9 mouse cellular contexts compared by ENCODE assay signal in genomic region chr10:59972534-59972933, GRCm38 (mm10). TPM values are rescaled to one million over a fixed set of nuclear protein-coding genes. Genes with fewer than 3 reads are reported as not detected.
A peak's percentile ranks its signal among the peaks of the same experiment; 100 is the strongest.
DNase-seq lines count a peak whose midpoint lies in the region; ATAC-seq and TF ChIP-seq lines count a peak whose summit lies in the region.
"Had no signal": no experiment of that assay in that cellular context is flagged by ENCODE, and none has a peak within 500 bp of the region (broad histone marks: within the 10 kb centered on the region; RNA-seq: fewer than 3 reads in every experiment).

No protein-coding gene starts in this region.

- 59% methylated on average over 2 of the region's 2 CpGs for WGBS in kidney, postnatal 0 days
- 73% methylated on average over 2 of the region's 2 CpGs for WGBS in stomach, embryonic 16.5 days
- 34% methylated on average over 2 of the region's 2 CpGs for WGBS in midbrain, embryonic 14.5 days

- no peak overlapping the region for H3K4me2 ChIP-seq in kidney, postnatal 0 days (ENCODE audit: low read length)
- no peak overlapping the region for H3K4me2 ChIP-seq in stomach, embryonic 16.5 days (ENCODE audit: low read depth, low read length)
- H3K4me2 ChIP-seq in midbrain, embryonic 14.5 days (ENCODE audit: low read length), result no peak overlapping the region

- H3K4me1 ChIP-seq in kidney, postnatal 0 days (replicated peaks; ENCODE audit: insufficient read depth, low read length), result peaks cover 26% of the 10 kb centered on the region; the same call in 1 of the 2 replicates
- peaks cover 29% of the 10 kb centered on the region for H3K4me1 ChIP-seq in stomach, embryonic 16.5 days (ENCODE audit: control insufficient read depth, insufficient read depth, low read length)
- peaks cover 19% of the 10 kb centered on the region for H3K4me1 ChIP-seq in midbrain, embryonic 14.5 days (ENCODE audit: control insufficient read depth, insufficient read depth, low read length)

- no peaks in the 10 kb centered on the region for H3K9me3 ChIP-seq in kidney, postnatal 0 days (replicated peaks; ENCODE audit: low read length)
- H3K9me3 ChIP-seq in stomach, embryonic 16.5 days (replicated peaks; ENCODE audit: control insufficient read depth, low read length), result no peaks in the 10 kb centered on the region
- H3K9me3 ChIP-seq in midbrain, embryonic 14.5 days (ENCODE audit: control insufficient read depth, low read length), result no peaks in the 10 kb centered on the region

- H3K27ac ChIP-seq in gastrocnemius, adult 2 months, result peak overlapping the region; percentile 100
- peak overlapping the region; percentile 84 for H3K27ac ChIP-seq in kidney, postnatal 0 days
- H3K27ac ChIP-seq in stomach, embryonic 16.5 days (ENCODE audit: low read length), result peak overlapping the region; percentile 57; the same call in 1 of the 2 replicates
- no peak overlapping the region for H3K27ac ChIP-seq in midbrain, embryonic 14.5 days (replicated peaks; ENCODE audit: low read depth, low read length)

- H3K4me3 ChIP-seq in gastrocnemius, adult 2 months, result no peak overlapping the region
- no peak overlapping the region for H3K4me3 ChIP-seq in kidney, postnatal 0 days (replicated peaks; ENCODE audit: low read depth, low read length)
- H3K4me3 ChIP-seq in stomach, embryonic 16.5 days (replicated peaks; ENCODE audit: low read length), result no peak overlapping the region
- no peak overlapping the region for H3K4me3 ChIP-seq in midbrain, embryonic 14.5 days (replicated peaks; ENCODE audit: low read depth, low read length)

- no peak for TF ChIP-seq CTCF in gastrocnemius, adult 2 months (IDR thresholded peaks at IDR 0.05)
- no peak for TF ChIP-seq CTCF in kidney, postnatal 0 days (IDR thresholded peaks at IDR 0.05; ENCODE audit: low read depth)

- intact Hi-C loops in gastrocnemius, adult 2 months (cut with DNase I), result no loop called here
- intact Hi-C loops in gastrocnemius, postnatal 36 days (cut with DNase I), result loop anchor here (2.0 kb wide), 1 partner anchor 20 kb away; no protein-coding TSS in a partner anchor

- DNase-seq in gastrocnemius, adult 2 months, result peak; percentile 67
- DNase-seq in gastrocnemius, postnatal 36 days, result no peak
- DNase-seq in testis, postnatal 14 days (ENCODE audit: low spot score), result peak; percentile 64
- no peak for DNase-seq in testis, postnatal 10 days (ENCODE audit: low spot score)
- peak; percentile 44 for DNase-seq in kidney, postnatal 0 days (ENCODE audit: low spot score)
- DNase-seq in midbrain, embryonic 14.5 days, result no peak
- no peak for DNase-seq in cerebellum, adult 9-11 months
- DNase-seq: right cerebral cortex, postnatal 4 days had no signal

- H3K36me3 ChIP-seq in kidney, postnatal 0 days (ENCODE audit: insufficient read depth, low read length), result no peaks in the 10 kb centered on the region
- no peaks in the 10 kb centered on the region for H3K36me3 ChIP-seq in stomach, embryonic 16.5 days (ENCODE audit: control insufficient read depth, insufficient read depth, low read length)
- no peaks in the 10 kb centered on the region for H3K36me3 ChIP-seq in midbrain, embryonic 14.5 days (ENCODE audit: control insufficient read depth, insufficient read depth, low read length)

- no peak overlapping the region for H3K9ac ChIP-seq in kidney, postnatal 0 days (ENCODE audit: low read depth, low read length)
- H3K9ac ChIP-seq in stomach, embryonic 16.5 days (ENCODE audit: low read length), result no peak overlapping the region
- no peak overlapping the region for H3K9ac ChIP-seq in midbrain, embryonic 14.5 days (replicated peaks; ENCODE audit: low read length)

- ATAC-seq in kidney, postnatal 0 days (replicated peaks; ENCODE audit: low FRiP score, low read depth), result no peak
- no peak for ATAC-seq in stomach, embryonic 16.5 days (ENCODE audit: insufficient read depth, low FRiP score)
- no peak for ATAC-seq in midbrain, embryonic 14.5 days (ENCODE audit: low FRiP score, low TSS enrichment)

- H3K27me3 ChIP-seq in kidney, postnatal 0 days (ENCODE audit: insufficient read depth, low read length), result no peaks in the 10 kb centered on the region
- no peaks in the 10 kb centered on the region for H3K27me3 ChIP-seq in stomach, embryonic 16.5 days (ENCODE audit: control insufficient read depth, insufficient read depth, low read length)
- no peaks in the 10 kb centered on the region for H3K27me3 ChIP-seq in midbrain, embryonic 14.5 days (ENCODE audit: control insufficient read depth, insufficient read depth, low read length)

RNA-seq across cellular contexts. Expression of gene Ddit4, which starts 20.9 kb away (rescaled TPM):
- 100 to 1,000 TPM in 1 of 2 experiments, 10 to 100 TPM in 1; 15.4 to 183 TPM for total RNA-seq in gastrocnemius, adult 2 months (2021)
- 10 to 100 TPM; 18.2 to 39.3 TPM for total RNA-seq in gastrocnemius, postnatal 36 days (2021)
- polyA plus RNA-seq in kidney, postnatal 0 days (2015; fragmentation: Nextera tagmentation; extraction: Ambion mirVana), result 23.0 and 24.0 TPM in 2 replicates
- 30.4 and 34.8 TPM in 2 replicates for polyA plus RNA-seq in stomach, embryonic 16.5 days (2015; fragmentation: Nextera tagmentation; extraction: Ambion mirVana)
- 6.2 and 7.3 TPM in 2 replicates for polyA plus RNA-seq in midbrain, embryonic 14.5 days (2014; fragmentation: Nextera tagmentation; extraction: Ambion mirVana)

RNA-seq across cellular contexts. Expression of gene Ascc1, which starts 30.1 kb away (rescaled TPM):
- total RNA-seq in gastrocnemius, adult 2 months (2021), result 10 to 100 TPM; 13.6 to 14.6 TPM
- 10 to 100 TPM; 12.8 to 13.1 TPM for total RNA-seq in gastrocnemius, postnatal 36 days (2021)
- polyA plus RNA-seq in kidney, postnatal 0 days (2015; fragmentation: Nextera tagmentation; extraction: Ambion mirVana), result 57.8 and 64.1 TPM in 2 replicates
- 45.2 and 46.2 TPM in 2 replicates for polyA plus RNA-seq in stomach, embryonic 16.5 days (2015; fragmentation: Nextera tagmentation; extraction: Ambion mirVana)
- polyA plus RNA-seq in midbrain, embryonic 14.5 days (2014; fragmentation: Nextera tagmentation; extraction: Ambion mirVana), result 48.2 and 48.4 TPM in 2 replicates

RNA-seq across cellular contexts. Expression of gene Anapc16, which starts 30.4 kb away (rescaled TPM):
- 10 to 100 TPM; 49.5 to 50.7 TPM for total RNA-seq in gastrocnemius, adult 2 months (2021)
- 10 to 100 TPM; 45.0 to 46.0 TPM for total RNA-seq in gastrocnemius, postnatal 36 days (2021)
- polyA plus RNA-seq in kidney, postnatal 0 days (2015; fragmentation: Nextera tagmentation; extraction: Ambion mirVana), result 103 and 106 TPM in 2 replicates
- polyA plus RNA-seq in stomach, embryonic 16.5 days (2015; fragmentation: Nextera tagmentation; extraction: Ambion mirVana), result 75.6 and 90.7 TPM in 2 replicates
- polyA plus RNA-seq in midbrain, embryonic 14.5 days (2014; fragmentation: Nextera tagmentation; extraction: Ambion mirVana), result 97.2 and 105 TPM in 2 replicates

Comparison
In these comparisons a context has a peak if more than half of its experiments do, and no peak if none do; other contexts are left out.
1. DNase-seq: peak in gastrocnemius, adult 2 months (single experiment), testis, postnatal 14 days (single experiment) and kidney, postnatal 0 days (single experiment); none in gastrocnemius, postnatal 36 days (0 of 2), testis, postnatal 10 days (single experiment), midbrain, embryonic 14.5 days (single experiment) and cerebellum, adult 9-11 months (single experiment).